Mouse (Mus musculus) embryonic fibroblast, embryonic 13.5 days (primary cell): ENCODE results near the gene Fgfr3.

Source experiments
- CTCF ChIP-seq: IDR thresholded peaks from 2 replicates; pipeline ENCODE4 v1.5.1; 2011; ENCODE audit warnings: mild to moderate bottlenecking, control low read depth, low read length, moderate library complexity, borderline replicate concordance; ENCODE audit not compliant: insufficient read depth
- POLR2A ChIP-seq: IDR thresholded peaks from 2 replicates; pipeline ENCODE4 v1.6.1; 2011; ENCODE audit warnings: low read depth, mild to moderate bottlenecking, control low read depth, low read length, moderate library complexity

GRCm38 (mm10) chr5:33723641-33724465 is 2.4 kb downstream of the Fgfr3 start:
- TF ChIP-seq CTCF, result no peak
- TF ChIP-seq POLR2A, result no peak
